In the genomic region with DNA sequence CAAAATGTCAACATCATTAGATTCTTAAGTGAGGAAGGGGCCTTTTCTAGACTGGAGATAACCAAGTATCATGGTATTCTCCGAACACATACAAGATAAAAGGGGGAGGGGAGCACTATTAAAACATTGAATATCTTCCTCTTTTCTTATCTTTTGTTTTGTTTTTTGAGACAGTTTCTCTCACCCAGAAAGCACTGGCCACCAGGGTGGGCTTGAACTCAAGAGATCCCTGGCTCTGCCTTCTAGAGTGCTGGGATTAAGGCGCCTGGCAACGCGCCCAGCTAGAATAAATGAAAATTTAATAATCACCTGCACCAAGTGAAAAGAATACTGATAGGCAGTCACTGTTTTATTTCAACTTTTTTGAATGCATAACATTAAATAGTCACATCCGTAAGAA, we compare ENCODE assay signal across 8 mouse cellular contexts. TPM values are rescaled to one million over a fixed set of nuclear protein-coding genes. Genes with fewer than 3 reads are reported as not detected.
DNase-seq lines count a peak whose midpoint lies in the region; ATAC-seq lines count a peak whose summit lies in the region.

No protein-coding gene starts in this region.

- H3K27ac ChIP-seq in hindbrain, embryonic 14.5 days: peak overlapping the region; percentile 99
- H3K27ac ChIP-seq in midbrain, embryonic 12.5 days (replicated peaks): no peak overlapping the region

- peak overlapping the region; percentile 84 for H3K4me2 ChIP-seq in hindbrain, embryonic 14.5 days (replicated peaks)
- H3K4me2 ChIP-seq in midbrain, embryonic 12.5 days (replicated peaks): peak overlapping the region; percentile 55

- H3K9ac ChIP-seq in hindbrain, embryonic 14.5 days: peak overlapping the region; percentile 77
- peak overlapping the region; percentile 90 for H3K9ac ChIP-seq in midbrain, embryonic 12.5 days (replicated peaks)

- intact Hi-C loops in gastrocnemius, postnatal 14 days (cut with DNase I; ENCODE audit: low total_unique reads): no loop called here

- H3K4me3 ChIP-seq in hindbrain, embryonic 14.5 days (replicated peaks; ENCODE audit: low read length): peak overlapping the region; percentile 60
- H3K4me3 ChIP-seq in midbrain, embryonic 12.5 days: peak overlapping the region; percentile 75

- ATAC-seq in hindbrain, embryonic 14.5 days (ENCODE audit: low FRiP score): no peak
- ATAC-seq in midbrain, embryonic 12.5 days (ENCODE audit: low FRiP score, low read depth): no peak

- DNase-seq in adrenal gland, adult (ENCODE audit: inconsistent age in 2 of 2, low spot score in 1 of 2): peak; percentile 16 to 53
- no peak for DNase-seq in adrenal gland, adult 18-20 months (ENCODE audit: low spot score in 2 of 2)
- DNase-seq in right cerebral cortex, postnatal 10 days (ENCODE audit: low spot score in 2 of 2): peak; percentile 28 to 44
- no peak for DNase-seq in right cerebral cortex, adult 2 months (ENCODE audit: low spot score in 2 of 2)
- DNase-seq in hindbrain, embryonic 14.5 days (ENCODE audit: low spot score): peak; percentile 29
- DNase-seq in gastrocnemius, postnatal 14 days: no peak
- DNase-seq in left cerebral cortex, adult 9 months (ENCODE audit: low spot score in 2 of 2): no peak

- WGBS in hindbrain, embryonic 14.5 days: 36% methylated on average over 5 of the region's 5 CpGs
- 32% methylated on average over 5 of the region's 5 CpGs for WGBS in midbrain, embryonic 12.5 days

- no peaks in the 10 kb centered on the region for H3K9me3 ChIP-seq in hindbrain, embryonic 14.5 days (ENCODE audit: control insufficient read depth, low read length)
- H3K9me3 ChIP-seq in midbrain, embryonic 12.5 days: no peaks in the 10 kb centered on the region

- H3K4me1 ChIP-seq in hindbrain, embryonic 14.5 days (replicated peaks; ENCODE audit: control insufficient read depth, insufficient read depth, low read length): peaks cover 35% of the 10 kb centered on the region
- peaks cover 19% of the 10 kb centered on the region for H3K4me1 ChIP-seq in midbrain, embryonic 12.5 days

- peaks cover 2% of the 10 kb centered on the region for H3K36me3 ChIP-seq in hindbrain, embryonic 14.5 days (replicated peaks; ENCODE audit: control insufficient read depth, insufficient read depth)
- peaks cover 7% of the 10 kb centered on the region for H3K36me3 ChIP-seq in midbrain, embryonic 12.5 days

- H3K27me3 ChIP-seq in hindbrain, embryonic 14.5 days (ENCODE audit: control insufficient read depth, insufficient read depth, low read length): no peaks in the 10 kb centered on the region
- no peaks in the 10 kb centered on the region for H3K27me3 ChIP-seq in midbrain, embryonic 12.5 days

RNA-seq across cellular contexts. Expression of gene Srek1, which starts 1.5 kb away (rescaled TPM):
- total RNA-seq in adrenal gland, adult 18-20 months (2021): 10 to 100 TPM; 52.9 to 56.0 TPM
- 74.3 and 77.9 TPM in 2 replicates for polyA plus RNA-seq in hindbrain, embryonic 14.5 days (2014; fragmentation: Nextera tagmentation; extraction: Ambion mirVana)
- 109 and 118 TPM in 2 replicates for polyA plus RNA-seq in midbrain, embryonic 12.5 days (2016; fragmentation: Nextera tagmentation; extraction: Ambion mirVana)
- 10 to 100 TPM; 17.8 to 25.0 TPM for total RNA-seq in gastrocnemius, postnatal 14 days (2021)

Comparison
In these comparisons a context has a peak if more than half of its experiments do, and no peak if none do; other contexts are left out.
1. DNase-seq: peak in adrenal gland, adult (2 of 2), right cerebral cortex, postnatal 10 days (2 of 2) and hindbrain, embryonic 14.5 days (single experiment); none in adrenal gland, adult 18-20 months (0 of 2), right cerebral cortex, adult 2 months (0 of 2), gastrocnemius, postnatal 14 days (single experiment) and left cerebral cortex, adult 9 months (0 of 2).